In the genomic region with DNA sequence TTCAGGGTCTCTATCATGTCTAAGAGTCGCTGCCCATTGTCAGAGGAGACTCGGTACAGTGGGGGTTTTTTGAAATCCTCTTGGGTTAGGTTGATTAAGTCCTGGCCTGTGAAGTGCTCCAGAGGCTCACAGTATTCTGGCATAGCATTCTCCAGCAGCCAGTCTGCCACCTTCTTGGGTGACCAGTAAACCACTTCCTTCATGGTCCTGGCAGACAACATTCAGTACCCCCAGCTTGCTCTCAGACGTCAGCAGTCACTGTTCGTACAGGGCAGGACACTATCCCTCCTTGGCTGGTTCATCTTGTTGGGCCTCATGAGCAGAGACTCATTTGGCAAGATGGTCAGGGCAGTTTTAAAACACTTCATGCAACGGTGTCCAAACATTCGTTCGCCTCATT, we compare ENCODE assay signal across 15 mouse cellular contexts.
"Had no signal": no experiment of that assay in that cellular context is flagged by ENCODE, and none has a peak within 500 bp of the region (broad histone marks: within the 10 kb centered on the region; RNA-seq: fewer than 3 reads in every experiment).

No protein-coding gene starts in this region.

- H3K9me3 ChIP-seq: neural tube, embryonic 13.5 days; neural tube, embryonic 15.5 days; stomach, embryonic 15.5 days had no signal

- H3K9ac ChIP-seq: neural tube, embryonic 13.5 days; neural tube, embryonic 15.5 days; stomach, embryonic 15.5 days had no signal

- H3K27ac ChIP-seq: neural tube, embryonic 13.5 days; neural tube, embryonic 15.5 days; stomach, embryonic 15.5 days; stomach, postnatal 0 days had no signal

- DNase-seq: retina, postnatal 1 day; right cerebral cortex, adult 18-20 months; right cerebral cortex, postnatal 14 days; right cerebral cortex, postnatal 4 days; spleen, adult 18-20 months; thymus, adult 18-20 months; thymus, adult 2 months; thymus, postnatal 14 days; thymus, postnatal 25 days; thymus, postnatal 36 days; thymus, postnatal 4 days had no signal

- H3K4me3 ChIP-seq: neural tube, embryonic 13.5 days; neural tube, embryonic 15.5 days; stomach, embryonic 15.5 days had no signal

- H3K4me2 ChIP-seq: neural tube, embryonic 13.5 days; neural tube, embryonic 15.5 days; stomach, embryonic 15.5 days had no signal

- H3K4me1 ChIP-seq: neural tube, embryonic 13.5 days; neural tube, embryonic 15.5 days; stomach, embryonic 15.5 days had no signal

- H3K27me3 ChIP-seq: neural tube, embryonic 13.5 days; neural tube, embryonic 15.5 days; stomach, embryonic 15.5 days had no signal
